Mouse (Mus musculus): ENCODE results near the gene Kdr. TPM values are rescaled to one million over a fixed set of nuclear protein-coding genes. Genes with fewer than 3 reads are reported as not detected.

The Kdr gene
- 26.2 and 29.2 TPM in 2 replicates for polyA plus RNA-seq (2016; fragmentation: Nextera tagmentation; extraction: Ambion mirVana)

GRCm38 (mm10) chr5:75978374-75979100 lies at the start of gene Kdr:
Gene Kdr (minus strand): TSS chr5:75978458.
- Histone ChIP-seq H3K36me3 (no peaks in the 10 kb centered on the region), H3K27ac (replicated peaks) (peak within 1 kb of the TSS; percentile 68), H3K4me3 (peak within 1 kb of the TSS; percentile 81), H3K9me3 (replicated peaks) (no peaks in the 10 kb centered on the region), H3K27me3 (ENCODE audit: low read depth, poor library complexity, severe bottlenecking) (peaks cover 86% of the 10 kb centered on the region), H3K4me1 (peaks cover 26% of the 10 kb centered on the region)
- WGBS: under 1% methylated on average over 37 of the region's 37 CpGs
- DNase-seq (ENCODE audit: low spot score): peak; percentile 86

GRCm38 (mm10) chr5:76026805-76027204 lies 48.5 kb upstream of the Kdr start:
- 59% methylated on average over 6 of the region's 6 CpGs for WGBS
- no peaks in the 10 kb centered on the region for H3K27me3 ChIP-seq (ENCODE audit: low read depth, poor library complexity, severe bottlenecking)
- no peak overlapping the region for H3K4me3 ChIP-seq
- H3K9me3 ChIP-seq (replicated peaks): no peaks in the 10 kb centered on the region
- DNase-seq (ENCODE audit: low spot score): no peak
- no peak overlapping the region for H3K27ac ChIP-seq (replicated peaks)
- H3K4me1 ChIP-seq: peaks cover 20% of the 10 kb centered on the region
- no peaks in the 10 kb centered on the region for H3K36me3 ChIP-seq

GRCm38 (mm10) chr5:76025996-76026665 lies 47.9 kb upstream of the Kdr start:
- H3K27ac ChIP-seq (replicated peaks): no peak overlapping the region
- no peaks in the 10 kb centered on the region for H3K36me3 ChIP-seq
- no peak for DNase-seq (ENCODE audit: low spot score)
- H3K9me3 ChIP-seq (replicated peaks): no peaks in the 10 kb centered on the region
- WGBS: 61% methylated on average over 4 of the region's 4 CpGs
- peaks cover 20% of the 10 kb centered on the region for H3K4me1 ChIP-seq
- H3K4me3 ChIP-seq: no peak overlapping the region
- H3K27me3 ChIP-seq (ENCODE audit: low read depth, poor library complexity, severe bottlenecking): no peaks in the 10 kb centered on the region

GRCm38 (mm10) chr5:76023011-76023773 lies 44.9 kb upstream of the Kdr start:
- Histone ChIP-seq H3K36me3 (no peaks in the 10 kb centered on the region), H3K4me1 (peaks cover 6% of the 10 kb centered on the region), H3K27ac (replicated peaks) (no peak overlapping the region), H3K9me3 (replicated peaks) (no peaks in the 10 kb centered on the region), H3K4me3 (no peak overlapping the region), H3K27me3 (ENCODE audit: low read depth, poor library complexity, severe bottlenecking) (no peaks in the 10 kb centered on the region)
- WGBS: 73% methylated on average over 14 of the region's 14 CpGs
- no peak for DNase-seq (ENCODE audit: low spot score)

GRCm38 (mm10) chr5:76022436-76022835 lies 44.2 kb upstream of the Kdr start:
- H3K27ac ChIP-seq (replicated peaks): no peak overlapping the region
- H3K36me3 ChIP-seq: no peaks in the 10 kb centered on the region
- no peaks in the 10 kb centered on the region for H3K9me3 ChIP-seq (replicated peaks)
- WGBS: 87% methylated on average over 6 of the region's 6 CpGs
- H3K27me3 ChIP-seq (ENCODE audit: low read depth, poor library complexity, severe bottlenecking): no peaks in the 10 kb centered on the region
- DNase-seq (ENCODE audit: low spot score): no peak
- 0 out of 2 replicates have a peak, but pooled peaks cover 1% of the 10 kb centered on the region for H3K4me1 ChIP-seq
- no peak overlapping the region for H3K4me3 ChIP-seq

GRCm38 (mm10) chr5:76018321-76018720 lies 40.1 kb upstream of the Kdr start:
- Histone ChIP-seq H3K27me3 (ENCODE audit: low read depth, poor library complexity, severe bottlenecking) (no peaks in the 10 kb centered on the region), H3K4me1 (0 out of 2 replicates have a peak, but pooled peaks cover 5% of the 10 kb centered on the region), H3K27ac (replicated peaks) (no peak overlapping the region), H3K36me3 (no peaks in the 10 kb centered on the region), H3K4me3 (no peak overlapping the region), H3K9me3 (replicated peaks) (no peaks in the 10 kb centered on the region)
- DNase-seq (ENCODE audit: low spot score): no peak
- 83% methylated on average over 5 of the region's 5 CpGs for WGBS

- Histone ChIP-seq H3K27me3 (ENCODE audit: low read depth, poor library complexity, severe bottlenecking) (no peaks in the 10 kb centered on the region), H3K4me1 (0 out of 2 replicates have a peak, but pooled peaks cover 5% of the 10 kb centered on the region), H3K36me3 (no peaks in the 10 kb centered on the region), H3K9me3 (replicated peaks) (no peaks in the 10 kb centered on the region), H3K4me3 (no peak overlapping the region), H3K27ac (replicated peaks) (no peak overlapping the region)
- DNase-seq (ENCODE audit: low spot score): no peak
- 75% methylated on average over 8 of the region's 8 CpGs for WGBS
These were observed 37.8 kb upstream of the Kdr start for GRCm38 (mm10) chr5:76016086-76016485.

- Histone ChIP-seq H3K27me3 (ENCODE audit: low read depth, poor library complexity, severe bottlenecking) (no peaks in the 10 kb centered on the region), H3K9me3 (replicated peaks) (no peaks in the 10 kb centered on the region), H3K36me3 (no peaks in the 10 kb centered on the region), H3K4me3 (no peak overlapping the region), H3K4me1 (0 out of 2 replicates have a peak, but pooled peaks cover 5% of the 10 kb centered on the region), H3K27ac (replicated peaks) (0 out of 2 replicates have a peak overlapping the region, but pooled peaks have one; percentile 3)
- WGBS: 78% methylated on average over 7 of the region's 7 CpGs
- no peak for DNase-seq (ENCODE audit: low spot score)
These were observed 35.7 kb upstream of the Kdr start for GRCm38 (mm10) chr5:76013881-76014431.

- Histone ChIP-seq H3K4me1 (0 out of 2 replicates have a peak, but pooled peaks cover 5% of the 10 kb centered on the region), H3K4me3 (no peak overlapping the region), H3K36me3 (no peaks in the 10 kb centered on the region), H3K27me3 (ENCODE audit: low read depth, poor library complexity, severe bottlenecking) (no peaks in the 10 kb centered on the region), H3K9me3 (replicated peaks) (no peaks in the 10 kb centered on the region), H3K27ac (replicated peaks) (no peak overlapping the region)
- no peak for DNase-seq (ENCODE audit: low spot score)
- 91% methylated on average over 7 of the region's 7 CpGs for WGBS
These were observed 28.1 kb upstream of the Kdr start for GRCm38 (mm10) chr5:76006403-76006802.

- no peak overlapping the region for H3K27ac ChIP-seq (replicated peaks)
- H3K4me3 ChIP-seq: no peak overlapping the region
- 92% methylated on average over 8 of the region's 8 CpGs for WGBS
- H3K9me3 ChIP-seq (replicated peaks): no peaks in the 10 kb centered on the region
- no peaks in the 10 kb centered on the region for H3K27me3 ChIP-seq (ENCODE audit: low read depth, poor library complexity, severe bottlenecking)
- H3K4me1 ChIP-seq: no peaks in the 10 kb centered on the region
- DNase-seq (ENCODE audit: low spot score): no peak
- H3K36me3 ChIP-seq: no peaks in the 10 kb centered on the region
These were observed 12.0 kb upstream of the Kdr start for GRCm38 (mm10) chr5:75990212-75990611.

GRCm38 (mm10) chr5:75987530-75987929 lies 9.3 kb upstream of the Kdr start:
- Histone ChIP-seq H3K36me3 (no peaks in the 10 kb centered on the region), H3K27ac (replicated peaks) (no peak overlapping the region), H3K4me3 (no peak overlapping the region), H3K4me1 (no peaks in the 10 kb centered on the region), H3K27me3 (ENCODE audit: low read depth, poor library complexity, severe bottlenecking) (no peaks in the 10 kb centered on the region), H3K9me3 (replicated peaks) (no peaks in the 10 kb centered on the region)
- DNase-seq (ENCODE audit: low spot score): no peak
- 92% methylated on average over 8 of the region's 8 CpGs for WGBS

- no peak overlapping the region for H3K4me3 ChIP-seq
- no peak for DNase-seq (ENCODE audit: low spot score)
- H3K27ac ChIP-seq (replicated peaks): no peak overlapping the region
- 67% methylated on average over 23 of the region's 23 CpGs for WGBS
- no peaks in the 10 kb centered on the region for H3K9me3 ChIP-seq (replicated peaks)
- H3K27me3 ChIP-seq (ENCODE audit: low read depth, poor library complexity, severe bottlenecking): peaks cover 65% of the 10 kb centered on the region
- no peaks in the 10 kb centered on the region for H3K36me3 ChIP-seq
- H3K4me1 ChIP-seq: peaks cover 23% of the 10 kb centered on the region
These were observed 2.5 kb upstream of the Kdr start for GRCm38 (mm10) chr5:75980521-75981311.

Data from midbrain, embryonic 10.5 days (tissue).